Mouse (Mus musculus) CH12.LX (cell line): ENCODE results near the gene Gpx1.
A peak's percentile ranks its signal among the peaks of the same experiment; 100 is the strongest.

Experiments
- CTCF ChIP-seq, 2 experiments: IDR thresholded peaks in 1 of 2; conservative IDR thresholded peaks in 1 of 2; 2 replicates each; pipeline ENCODE4 v1.5.1; 2011 to 2012; ENCODE audit warnings: low read depth in 2 of 2, low read length in 2 of 2, improper control_type of control experiment in 1 of 2, inconsistent platforms in 1 of 2, mild to moderate bottlenecking in 1 of 2, moderate library complexity in 1 of 2
- NELFE ChIP-seq: IDR thresholded peaks from 2 replicates; pipeline ENCODE4 v1.6.1; 2011; ENCODE audit warnings: low read depth, low read length, improper control_type of control experiment

DNA sequence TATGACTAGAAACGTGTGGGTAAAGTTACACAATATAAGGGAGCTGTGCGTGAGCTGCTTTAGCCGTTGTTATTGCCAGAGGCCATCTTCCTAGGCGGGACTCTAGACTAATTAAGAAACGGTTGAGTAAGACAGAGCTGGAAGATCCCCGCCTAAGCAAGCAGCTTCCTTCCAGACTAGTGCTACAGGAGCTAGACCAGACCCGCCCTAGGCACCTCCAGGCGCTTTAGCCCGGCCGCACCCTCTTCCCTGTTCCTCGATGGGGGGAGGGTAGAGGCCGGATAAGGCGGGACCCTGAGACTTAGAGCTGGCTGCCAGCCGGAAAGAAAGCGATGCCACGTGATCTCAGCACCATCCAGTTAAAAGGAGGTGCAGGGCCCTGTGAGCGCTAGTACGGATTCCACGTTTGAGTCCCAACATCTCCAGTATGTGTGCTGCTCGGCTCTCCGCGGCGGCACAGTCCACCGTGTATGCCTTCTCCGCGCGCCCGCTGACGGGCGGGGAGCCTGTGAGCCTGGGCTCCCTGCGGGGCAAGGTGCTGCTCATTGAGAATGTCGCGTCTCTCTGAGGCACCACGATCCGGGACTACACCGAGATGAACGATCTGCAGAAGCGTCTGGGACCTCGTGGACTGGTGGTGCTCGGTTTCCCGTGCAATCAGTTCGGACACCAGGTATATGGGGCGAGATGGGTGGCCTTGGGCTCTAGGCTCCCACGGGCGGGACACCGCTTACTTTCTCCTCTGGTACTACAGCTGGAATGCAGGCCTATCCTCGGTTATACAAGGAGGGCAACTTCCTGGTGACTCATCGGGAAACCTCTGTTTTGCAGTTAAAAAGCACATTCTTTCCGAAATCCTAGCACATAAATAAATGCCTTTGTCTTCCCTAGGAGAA is at the start of gene Gpx1:
- TF ChIP-seq NELFE (peak; percentile 98), CTCF (conservative IDR thresholded peaks at IDR 0.05 in 1 of 2, IDR thresholded peaks at IDR 0.05 in 1 of 2; ENCODE audit: low read depth in 2 of 2, low read length in 2 of 2) (no peak)
